1 mouse cellular context compared by ENCODE assay signal in genomic region chr15:82354126-82354945, GRCm38 (mm10).
TF ChIP-seq lines count a peak whose summit lies in the region.

Gene Ndufa6 (minus strand): TSS chr15:82354322.

TF ChIP-seq in CH12.LX, 34 proteins besides CTCF, POLR2A, EP300 and RAD21 (continued from another document):
- peak; percentile 64; the same call in 1 of the 2 replicates for TF ChIP-seq MXI1 (IDR thresholded peaks at IDR 0.05; ENCODE audit: low read depth, low read length)
- no peak for TF ChIP-seq E2F4 (IDR thresholded peaks at IDR 0.05; ENCODE audit: insufficient replicate concordance, low read depth, low read length)
- TF ChIP-seq ELF1 (IDR thresholded peaks at IDR 0.05; ENCODE audit: low read depth, low read length) = peak; percentile 69
- no peak for TF ChIP-seq PAX5 (IDR thresholded peaks at IDR 0.05; ENCODE audit: low read length)
- peak; percentile 73 for TF ChIP-seq HCFC1 (IDR thresholded peaks at IDR 0.05; ENCODE audit: low read depth, low read length)
- TF ChIP-seq SIN3A (IDR thresholded peaks at IDR 0.05; ENCODE audit: low read length) = peak; percentile 69
- no peak for TF ChIP-seq RCOR1 (conservative IDR thresholded peaks at IDR 0.05; ENCODE audit: low read depth, low read length)
- peak; percentile 97 for TF ChIP-seq NELFE (IDR thresholded peaks at IDR 0.05; ENCODE audit: low read depth, low read length)
- TF ChIP-seq ZNF384 (IDR thresholded peaks at IDR 0.05; ENCODE audit: low read depth, low read length) = no peak
- peak; percentile 90 for TF ChIP-seq ZMIZ1 (IDR thresholded peaks at IDR 0.05; ENCODE audit: low read depth, low read length)
- TF ChIP-seq GABPA (IDR thresholded peaks at IDR 0.05; ENCODE audit: insufficient replicate concordance, low read depth, low read length) = no peak
- peak; percentile 59; the same call in 1 of the 2 replicates for TF ChIP-seq IRF4 (IDR thresholded peaks at IDR 0.05; ENCODE audit: low read depth, low read length)
- peak; percentile 93 for TF ChIP-seq SMC3 (IDR thresholded peaks at IDR 0.05; ENCODE audit: low read depth, low read length)
